Comparison of ENCODE assay signal across 8 mouse cellular contexts in the genomic region with DNA sequence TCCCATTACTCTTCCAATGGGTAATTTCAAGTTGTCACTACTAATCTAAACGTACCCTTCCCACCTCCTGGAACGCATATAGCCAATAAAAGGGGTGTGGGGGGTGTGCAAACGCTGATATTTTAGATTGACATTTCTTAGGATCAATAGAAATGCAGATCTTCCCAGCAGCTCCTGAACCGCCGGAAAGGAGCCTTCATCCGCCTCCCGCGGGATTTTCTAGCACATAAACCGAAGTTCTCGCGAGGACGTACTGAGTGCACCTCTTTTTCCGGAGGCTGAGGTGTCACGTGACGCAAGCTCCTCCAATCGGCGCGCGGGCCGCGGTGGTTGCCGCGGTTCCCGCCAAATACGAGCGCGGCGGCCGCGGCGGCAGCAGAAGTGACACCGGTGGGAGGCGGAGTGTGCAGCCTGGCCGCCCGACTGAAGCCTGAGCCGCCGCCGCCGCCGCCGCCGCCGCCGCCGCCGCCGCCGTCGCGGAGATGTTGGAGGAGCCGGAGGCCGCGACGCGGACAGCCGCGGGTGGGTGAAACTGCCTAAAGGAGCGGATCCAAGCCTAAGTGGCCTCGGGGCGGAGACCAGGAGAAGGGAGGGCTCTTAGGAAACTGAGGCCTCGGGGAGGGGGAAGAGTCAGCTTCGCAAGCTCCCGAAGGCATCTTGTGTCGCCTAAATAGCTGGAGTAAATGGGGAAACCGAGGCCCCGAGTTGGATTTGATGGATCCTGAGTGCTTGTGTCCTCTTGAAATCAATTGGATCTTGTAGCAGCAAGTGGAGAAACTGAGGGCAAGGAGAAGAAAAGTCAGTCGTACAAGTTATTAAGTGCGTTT. TPM values are rescaled to one million over a fixed set of nuclear protein-coding genes. Genes with fewer than 3 reads are reported as not detected.
DNase-seq lines count a peak whose midpoint lies in the region; ATAC-seq lines count a peak whose summit lies in the region.

A gene (plus strand): TSS at position 410 of the 827 bp plus-strand sequence.

- peak within 1 kb of the TSS; percentile 88 for H3K4me3 ChIP-seq in heart, embryonic 10.5 days
- peak within 1 kb of the TSS; percentile 73 for H3K4me3 ChIP-seq in kidney, embryonic 15.5 days (replicated peaks)

- H3K4me2 ChIP-seq in kidney, embryonic 15.5 days = peak within 1 kb of the TSS; percentile 62

- peak within 1 kb of the TSS; percentile 78 for H3K9ac ChIP-seq in kidney, embryonic 15.5 days

- H3K36me3 ChIP-seq in heart, embryonic 10.5 days = peaks cover 19% of the 10 kb centered on the region
- H3K36me3 ChIP-seq in kidney, embryonic 15.5 days = peaks cover 23% of the 10 kb centered on the region

- no peaks in the 10 kb centered on the region for H3K27me3 ChIP-seq in heart, embryonic 10.5 days (ENCODE audit: insufficient read depth, poor library complexity, severe bottlenecking)
- no peaks in the 10 kb centered on the region for H3K27me3 ChIP-seq in kidney, embryonic 15.5 days

- under 1% methylated on average over 68 of the region's 68 CpGs for WGBS in heart, embryonic 10.5 days
- under 1% methylated on average over 68 of the region's 68 CpGs for WGBS in kidney, embryonic 15.5 days

- H3K4me1 ChIP-seq in heart, embryonic 10.5 days = peaks cover 17% of the 10 kb centered on the region
- peaks cover 25% of the 10 kb centered on the region for H3K4me1 ChIP-seq in kidney, embryonic 15.5 days

- peak; percentile 91 to 92 for DNase-seq in B cell, adult 2 months
- peak; percentile 99 for DNase-seq in brain, adult 2 months (ENCODE audit: low read depth, low spot score)
- peak; percentile 99 for DNase-seq in heart, embryonic 10.5 days (ENCODE audit: low spot score)
- DNase-seq in liver = peak; percentile 96
- DNase-seq in spleen, postnatal 4 days (ENCODE audit: low spot score in 2 of 2) = peak; percentile 96 to 98

- no peaks in the 10 kb centered on the region for H3K9me3 ChIP-seq in heart, embryonic 10.5 days
- no peaks in the 10 kb centered on the region for H3K9me3 ChIP-seq in kidney, embryonic 15.5 days (replicated peaks)

- peak within 1 kb of the TSS; percentile 94 for H3K27ac ChIP-seq in heart, embryonic 10.5 days
- H3K27ac ChIP-seq in kidney, embryonic 15.5 days = peak within 1 kb of the TSS; percentile 87

- peak; percentile 77 for ATAC-seq in erythroblast, adult 5-6 weeks (replicated peaks; ENCODE audit: low FRiP score, poor library complexity, severe bottlenecking)
- peak; percentile 83 for ATAC-seq in kidney, embryonic 15.5 days (replicated peaks; ENCODE audit: low FRiP score)
- ATAC-seq in monocyte, adult 5-6 weeks (replicated peaks; ENCODE audit: insufficient number of reproducible peaks, low FRiP score, low TSS enrichment, poor library complexity, severe bottlenecking) = peak; percentile 68

RNA-seq across cellular contexts. Expression of the gene that starts here (rescaled TPM):
- 6.1 and 16.3 TPM in 2 replicates for total RNA-seq in erythroblast, adult 5-6 weeks (2015; ENCODE audit: low replicate concordance)
- total RNA-seq in erythroblast, adult 5-6 weeks (2017; ENCODE audit: low replicate concordance) = 18.5 and 25.2 TPM in 2 replicates
- polyA plus RNA-seq in heart, embryonic 10.5 days (2016; fragmentation: Nextera tagmentation; extraction: Ambion mirVana) = 24.0 and 30.0 TPM in 2 replicates
- polyA plus RNA-seq in kidney, embryonic 15.5 days (2015; fragmentation: Nextera tagmentation; extraction: Ambion mirVana) = 26.9 and 30.8 TPM in 2 replicates
- 0.64 to 4.6 TPM (median 2.1 TPM) in 3 replicates for total RNA-seq in monocyte, adult 5-6 weeks (2017)

Comparison
In these comparisons a context has a peak if more than half of its experiments do, and no peak if none do; other contexts are left out.
1. Peak in every context shown above with its lines: DNase-seq, ATAC-seq, H3K4me3 ChIP-seq and H3K27ac ChIP-seq.